Mouse (Mus musculus): ENCODE measurements around the gene Bok. TPM values are rescaled to one million over a fixed set of nuclear protein-coding genes. Genes with fewer than 3 reads are reported as not detected.
A peak's percentile ranks its signal among the peaks of the same experiment; 100 is the strongest.
"Not testable (repeated sequence)": the region's sequence is repeated elsewhere in the genome, so short reads cannot be mapped to it uniquely, and the experiment has no call there.

Gene Bok
- polyA plus RNA-seq, 1 experiment = 3.1 TPM

GRCm38 (mm10) chr1:93656325-93657024 lies 29.0 kb upstream of the Bok start:
- TF ChIP-seq POLR2A (IDR thresholded peaks at IDR 0.05; ENCODE audit: borderline replicate concordance, control insufficient read depth, low read depth, low read length) (no peak), CTCF (IDR thresholded peaks at IDR 0.05; ENCODE audit: control insufficient read depth, insufficient read depth, low read length) (no peak)
- H3K4me3 ChIP-seq (replicated peaks; ENCODE audit: control insufficient read depth, low read depth, low read length) = no peak overlapping the region
- no peak overlapping the region for H3K27ac ChIP-seq (ENCODE audit: control insufficient read depth, insufficient read depth, low read depth, low read length, poor library complexity)
- no peaks in the 10 kb centered on the region for H3K4me1 ChIP-seq (ENCODE audit: control insufficient read depth, insufficient read depth, low read length)
- 74% methylated on average over 7 of the region's 7 CpGs for WGBS

- TF ChIP-seq CTCF (IDR thresholded peaks at IDR 0.05; ENCODE audit: control insufficient read depth, insufficient read depth, low read length) (no peak), POLR2A (IDR thresholded peaks at IDR 0.05; ENCODE audit: borderline replicate concordance, control insufficient read depth, low read depth, low read length) (no peak)
- H3K4me1 ChIP-seq (ENCODE audit: control insufficient read depth, insufficient read depth, low read length) = no peaks in the 10 kb centered on the region
- 79% methylated on average over 5 of the region's 5 CpGs for WGBS
- H3K27ac ChIP-seq (ENCODE audit: control insufficient read depth, insufficient read depth, low read depth, low read length, poor library complexity) = no peak overlapping the region
- no peak overlapping the region for H3K4me3 ChIP-seq (replicated peaks; ENCODE audit: control insufficient read depth, low read depth, low read length)
Measured at GRCm38 (mm10) chr1:93657025-93657360, 28.5 kb upstream of the Bok start.

- H3K4me1 ChIP-seq (ENCODE audit: control insufficient read depth, insufficient read depth, low read length); H3K4me3 ChIP-seq (replicated peaks; ENCODE audit: control insufficient read depth, low read depth, low read length): not testable (repeated sequence)
Measured at GRCm38 (mm10) chr1:93658559-93658958, 26.9 kb upstream of the Bok start, which contains the start of gene Stk25. TSS of gene Stk25 (minus strand) at chr1:93658659.

GRCm38 (mm10) chr1:93667760-93668400 lies 17.6 kb upstream of the Bok start:
- TF ChIP-seq CTCF (IDR thresholded peaks at IDR 0.05; ENCODE audit: control insufficient read depth, insufficient read depth, low read length) = no peak
- no peak for TF ChIP-seq POLR2A (IDR thresholded peaks at IDR 0.05; ENCODE audit: borderline replicate concordance, control insufficient read depth, low read depth, low read length)
- Histone ChIP-seq H3K4me1 (ENCODE audit: control insufficient read depth, insufficient read depth, low read length) (no peaks in the 10 kb centered on the region), H3K27ac (ENCODE audit: control insufficient read depth, insufficient read depth, low read depth, low read length, poor library complexity) (no peak overlapping the region), H3K4me3 (replicated peaks; ENCODE audit: control insufficient read depth, low read depth, low read length) (no peak overlapping the region)
- 48% methylated on average over 13 of the region's 13 CpGs for WGBS

More at GRCm38 (mm10) chr1:93658559-93658958, 26.9 kb upstream of the Bok start, which contains the start of gene Stk25:
- not testable (repeated sequence) for H3K27ac ChIP-seq (ENCODE audit: control insufficient read depth, insufficient read depth, low read depth, low read length, poor library complexity)

DNA sequence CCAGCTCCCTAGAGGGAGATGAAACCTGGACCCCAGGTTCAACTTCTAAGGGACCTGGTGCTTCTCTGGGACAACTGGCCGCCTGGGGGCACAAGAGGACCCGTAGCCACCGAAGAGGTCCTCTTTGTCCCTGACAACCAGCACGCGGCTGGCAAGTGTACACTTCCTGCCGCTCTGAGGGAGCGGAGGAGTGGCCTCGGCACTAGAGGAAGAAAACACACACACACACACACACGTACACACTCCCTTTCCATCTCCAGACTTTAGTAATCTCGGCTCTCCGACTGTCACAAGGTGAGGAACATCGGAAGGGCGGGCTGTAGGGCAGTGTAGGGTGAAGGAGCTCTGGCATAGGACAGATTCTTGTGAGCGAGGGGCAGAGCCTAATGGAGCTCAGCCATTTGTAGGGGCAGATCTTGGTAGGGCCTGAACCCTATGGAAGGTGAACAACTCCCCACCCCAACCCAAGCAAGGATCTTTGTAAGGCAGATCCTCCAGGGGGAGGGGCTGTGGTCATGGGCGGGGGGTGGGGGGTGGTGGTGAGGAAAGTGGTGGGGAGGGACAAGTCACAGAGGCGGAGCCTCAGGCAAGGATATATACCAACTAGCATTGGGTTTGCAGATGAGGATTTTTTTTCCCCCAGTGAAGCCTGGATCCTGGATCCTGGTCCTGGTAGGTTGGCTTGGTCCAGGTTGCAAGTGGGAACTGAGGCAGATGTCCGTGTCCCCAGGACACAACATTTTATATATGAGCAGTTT lies 16.5 kb upstream of the Bok start:
- Histone ChIP-seq H3K4me1 (ENCODE audit: control insufficient read depth, insufficient read depth, low read length) (no peaks in the 10 kb centered on the region), H3K27ac (ENCODE audit: control insufficient read depth, insufficient read depth, low read depth, low read length, poor library complexity) (no peak overlapping the region), H3K4me3 (replicated peaks; ENCODE audit: control insufficient read depth, low read depth, low read length) (peak overlapping the region; percentile 66)
- TF ChIP-seq POLR2A (IDR thresholded peaks at IDR 0.05; ENCODE audit: borderline replicate concordance, control insufficient read depth, low read depth, low read length) = peak; percentile 25; the same call in 1 of the 2 replicates
- TF ChIP-seq CTCF (IDR thresholded peaks at IDR 0.05; ENCODE audit: control insufficient read depth, insufficient read depth, low read length) = peak; percentile 59
- WGBS = 6% methylated on average over 17 of the region's 17 CpGs

- no peak overlapping the region for H3K4me3 ChIP-seq (replicated peaks; ENCODE audit: control insufficient read depth, low read depth, low read length)
- TF ChIP-seq CTCF (IDR thresholded peaks at IDR 0.05; ENCODE audit: control insufficient read depth, insufficient read depth, low read length) (no peak), POLR2A (IDR thresholded peaks at IDR 0.05; ENCODE audit: borderline replicate concordance, control insufficient read depth, low read depth, low read length) (no peak)
Measured at GRCm38 (mm10) chr1:93669941-93670340, 15.5 kb upstream of the Bok start.

DNA sequence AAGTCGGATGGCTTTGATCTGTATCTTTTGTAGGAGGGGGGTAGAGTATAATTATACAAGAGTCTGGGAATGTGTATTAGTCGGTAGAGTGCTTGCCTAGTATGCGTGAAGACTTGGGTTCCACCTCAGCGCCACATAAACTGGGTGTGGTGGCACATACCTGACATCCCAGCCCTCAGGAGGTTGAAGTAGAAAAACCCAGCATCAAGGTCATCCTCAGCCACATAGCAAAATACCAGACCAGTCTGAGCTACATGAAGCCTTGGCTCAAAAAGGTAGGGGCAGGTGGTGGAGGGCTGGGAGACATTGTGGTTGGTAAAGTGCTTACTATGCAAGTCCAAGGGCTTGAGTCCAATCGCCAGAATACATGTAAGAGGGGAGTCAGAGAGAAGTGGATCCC lies 12.8 kb upstream of the Bok start:
- 86% methylated on average over 5 of the region's 5 CpGs for WGBS
- no peak for TF ChIP-seq POLR2A (IDR thresholded peaks at IDR 0.05; ENCODE audit: borderline replicate concordance, control insufficient read depth, low read depth, low read length)
- no peak for TF ChIP-seq CTCF (IDR thresholded peaks at IDR 0.05; ENCODE audit: control insufficient read depth, insufficient read depth, low read length)
- H3K4me3 ChIP-seq (replicated peaks; ENCODE audit: control insufficient read depth, low read depth, low read length) = no peak overlapping the region
- H3K4me1 ChIP-seq (ENCODE audit: control insufficient read depth, insufficient read depth, low read length) = no peaks in the 10 kb centered on the region
- H3K27ac ChIP-seq (ENCODE audit: control insufficient read depth, insufficient read depth, low read depth, low read length, poor library complexity) = no peak overlapping the region

More at GRCm38 (mm10) chr1:93669941-93670340, 15.5 kb upstream of the Bok start:
- Histone ChIP-seq H3K4me1 (ENCODE audit: control insufficient read depth, insufficient read depth, low read length) (no peaks in the 10 kb centered on the region), H3K27ac (ENCODE audit: control insufficient read depth, insufficient read depth, low read depth, low read length, poor library complexity) (no peak overlapping the region)

- 35% methylated on average over 2 of the region's 2 CpGs for WGBS
- Histone ChIP-seq H3K4me1 (ENCODE audit: control insufficient read depth, insufficient read depth, low read length) (peaks cover 2% of the 10 kb centered on the region; the same call in 1 of the 2 replicates), H3K4me3 (replicated peaks; ENCODE audit: control insufficient read depth, low read depth, low read length) (no peak overlapping the region), H3K27ac (ENCODE audit: control insufficient read depth, insufficient read depth, low read depth, low read length, poor library complexity) (no peak overlapping the region)
- TF ChIP-seq CTCF (IDR thresholded peaks at IDR 0.05; ENCODE audit: control insufficient read depth, insufficient read depth, low read length) = no peak
- TF ChIP-seq POLR2A (IDR thresholded peaks at IDR 0.05; ENCODE audit: borderline replicate concordance, control insufficient read depth, low read depth, low read length) = no peak
Measured at GRCm38 (mm10) chr1:93678386-93678785, 7.1 kb upstream of the Bok start.

All from bone marrow, adult 2 months (tissue).